Mouse (Mus musculus) monocyte, adult 2 months (primary cell): ENCODE measurements around the gene Plcg1.

ENCODE experiments used
- DNase-seq, 2 experiments: peaks; one replicate each; pipeline ENCODE4 v3.0.0; 2022; ENCODE audit warnings: low spot score in 2 of 2, low read depth in 1 of 2

The Plcg1 gene

GRCm38 (mm10) chr2:160731117-160731838 is at the start of gene Plcg1:
Plcg1 (plus strand) TSS chr2:160731300.
- DNase-seq, result peak; percentile 61 to 83

GRCm38 (mm10) chr2:160700271-160700670 is 30.8 kb upstream of the Plcg1 start:
- DNase-seq, result no peak

- DNase-seq, result no peak
Measured at GRCm38 (mm10) chr2:160701603-160702002, 29.5 kb upstream of the Plcg1 start.

- no peak for DNase-seq
Measured at GRCm38 (mm10) chr2:160702824-160703223, 28.3 kb upstream of the Plcg1 start.

DNA sequence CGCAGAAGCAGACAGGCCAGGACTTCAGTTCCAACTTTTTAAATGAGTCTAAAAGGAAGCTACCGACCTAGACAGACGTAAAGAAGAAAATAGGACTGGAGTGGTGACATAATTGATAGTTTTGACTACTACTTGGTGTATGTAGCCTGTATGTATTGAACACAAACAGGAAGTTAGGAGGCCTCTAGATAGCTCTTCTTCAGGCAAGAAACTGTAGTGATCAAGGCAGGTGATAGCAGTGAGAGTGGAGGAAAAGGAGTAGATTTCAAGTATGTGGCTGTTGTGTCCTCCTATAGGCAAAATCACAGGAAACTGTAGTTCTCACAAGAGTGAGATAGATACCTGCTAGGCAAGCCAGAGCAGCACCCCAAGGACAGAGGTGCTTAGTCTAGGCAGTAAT is 23.4 kb upstream of the Plcg1 start:
- DNase-seq, result no peak

DNA sequence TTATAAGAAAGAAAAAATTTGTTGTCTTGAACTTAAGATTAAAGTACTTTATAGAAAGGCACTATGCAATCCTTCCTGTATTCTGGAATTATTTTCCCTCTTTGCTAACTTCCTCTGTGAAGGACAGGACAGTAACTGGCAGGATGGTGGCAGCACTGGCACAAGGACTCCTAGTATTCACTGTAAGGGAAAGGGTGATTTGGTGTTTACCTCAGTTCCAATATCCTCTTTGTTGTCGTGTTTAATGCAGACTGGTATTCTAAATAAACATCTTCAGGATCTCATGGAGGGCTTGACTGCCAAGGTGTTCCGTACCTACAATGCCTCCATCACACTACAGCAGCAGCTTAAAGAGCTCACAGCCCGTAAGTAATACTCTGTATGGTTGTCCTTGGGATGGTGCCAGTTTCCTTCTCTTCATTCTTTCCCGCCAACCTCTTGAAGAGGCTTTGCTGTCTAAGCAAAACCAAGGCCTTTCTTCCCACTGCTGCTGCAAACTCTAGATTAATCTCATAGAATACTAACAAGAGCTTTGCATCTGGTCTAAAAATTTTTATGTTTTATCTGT is 15.6 kb upstream of the Plcg1 start:
- no peak for DNase-seq

DNA sequence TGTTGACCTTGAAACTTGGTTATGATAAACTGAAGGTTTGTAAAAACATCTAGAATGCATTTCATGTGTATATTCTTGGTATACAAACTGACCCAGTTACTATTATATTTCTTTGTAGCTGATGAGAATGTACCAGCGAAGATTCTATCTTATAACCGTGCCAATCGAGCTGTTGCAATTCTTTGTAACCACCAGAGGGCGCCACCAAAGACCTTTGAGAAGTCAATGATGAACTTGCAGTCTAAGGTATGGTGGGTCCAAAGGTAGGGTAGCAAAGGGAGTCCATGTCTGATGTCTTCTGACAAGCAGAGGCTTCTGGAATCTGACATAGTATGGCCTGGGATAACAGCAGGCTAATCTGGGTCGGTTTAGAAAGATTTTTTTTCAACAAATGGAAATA is 13.8 kb upstream of the Plcg1 start:
- DNase-seq, result no peak

- no peak for DNase-seq
Measured at GRCm38 (mm10) chr2:160718811-160719210, 12.3 kb upstream of the Plcg1 start.

- DNase-seq, result no peak
Measured at GRCm38 (mm10) chr2:160722714-160723113, 8.4 kb upstream of the Plcg1 start.

DNA sequence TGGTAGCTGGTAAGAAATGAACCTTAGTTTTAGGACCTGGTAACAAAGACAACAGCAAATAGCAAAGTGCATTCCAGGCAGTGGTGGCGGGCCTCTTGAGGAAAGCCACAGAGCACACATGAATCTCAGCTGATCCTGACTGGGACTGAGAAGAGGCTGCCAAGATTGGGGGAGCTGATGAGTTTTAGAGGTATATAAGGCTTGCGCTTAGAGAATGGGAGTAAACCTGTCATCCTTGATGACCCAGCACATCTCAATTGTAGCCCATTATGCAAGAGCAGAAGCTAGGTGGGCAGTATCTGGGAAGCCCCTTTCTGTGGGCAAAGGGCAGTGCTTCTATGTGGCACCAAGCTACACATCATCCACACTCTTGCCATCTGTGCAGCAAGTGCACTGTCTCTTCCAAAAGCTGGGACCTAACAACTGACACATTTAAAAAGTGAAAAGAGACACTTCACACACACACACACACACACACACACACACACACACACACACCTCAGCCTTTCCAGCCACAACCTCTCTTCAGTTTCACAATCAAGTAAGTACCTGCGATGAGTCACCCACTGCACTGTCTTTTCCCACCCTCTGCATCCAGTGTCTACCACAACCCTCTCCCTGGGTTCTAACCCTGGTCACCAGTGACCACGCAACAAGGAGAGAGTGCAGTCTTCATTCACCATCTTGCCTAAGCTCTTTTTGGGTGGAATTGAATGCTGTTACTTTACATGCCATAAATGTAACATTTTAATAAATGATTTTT is 7.3 kb upstream of the Plcg1 start:
- DNase-seq, result no peak

- no peak for DNase-seq
Measured at GRCm38 (mm10) chr2:160724536-160724935, 6.6 kb upstream of the Plcg1 start.

DNA sequence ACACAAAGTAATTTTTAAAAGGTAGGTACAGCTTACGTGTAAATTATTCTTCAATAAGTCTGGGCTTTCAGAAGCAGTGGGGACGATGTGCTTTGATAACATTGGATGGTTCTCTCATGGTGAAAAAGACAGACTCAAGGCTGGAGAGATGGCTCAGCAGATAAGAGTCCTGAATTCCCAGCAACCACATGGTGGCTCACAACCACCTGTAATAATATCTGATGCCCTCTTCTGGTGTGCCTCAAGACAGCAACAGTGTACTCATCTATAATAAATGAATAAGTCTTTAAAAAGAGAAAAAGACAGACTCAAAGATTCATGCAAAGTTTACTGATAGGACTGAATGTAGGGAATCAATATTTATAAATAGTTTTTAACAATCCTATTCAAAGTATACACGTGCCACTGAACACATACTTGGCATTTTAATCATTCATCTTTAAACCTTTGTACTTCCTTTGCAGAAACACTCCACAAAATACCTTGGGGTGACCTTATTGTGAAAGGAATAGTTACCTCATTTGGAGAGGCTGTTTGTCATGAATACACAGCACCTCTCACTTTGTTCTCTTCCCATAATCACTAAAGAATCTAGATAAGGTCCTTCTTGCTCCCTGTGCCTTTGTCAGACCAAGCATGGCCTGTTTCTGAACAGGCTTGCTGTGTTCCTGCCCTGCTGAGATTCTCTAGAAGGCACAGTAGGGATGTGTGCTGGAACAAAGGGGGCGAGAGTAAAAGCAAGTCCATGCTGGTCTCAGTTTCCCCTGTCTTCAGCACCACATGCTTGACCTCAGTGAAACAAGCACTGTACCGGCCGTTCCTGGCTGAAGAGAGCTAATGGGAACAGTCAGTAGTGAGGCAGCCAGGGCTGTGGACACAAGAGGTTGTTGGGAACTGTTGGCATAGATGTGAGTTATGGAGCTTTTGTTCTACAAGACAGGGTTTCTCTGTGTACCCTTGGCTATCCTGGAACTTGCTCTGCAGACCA is 4.9 kb upstream of the Plcg1 start:
- no peak for DNase-seq

DNA sequence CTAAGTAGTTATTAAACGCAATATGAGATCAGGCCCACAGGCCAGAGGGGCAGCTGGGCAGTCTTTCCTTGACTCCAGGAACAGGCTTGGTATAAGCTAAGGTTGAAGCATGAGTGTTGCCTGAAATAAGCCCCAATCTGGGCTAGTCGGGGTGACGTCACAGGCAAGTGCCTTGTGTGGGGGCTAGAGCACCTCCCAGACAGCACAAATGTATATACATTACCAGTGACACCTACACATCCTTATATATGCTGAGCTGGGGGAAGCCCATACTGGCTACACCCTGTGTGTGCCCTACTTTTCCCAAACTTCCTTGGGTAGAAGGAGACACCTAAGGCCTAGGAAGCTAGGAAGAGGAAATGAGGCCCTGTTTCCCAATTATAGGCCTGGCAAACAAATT is 2.1 kb upstream of the Plcg1 start:
- DNase-seq, result no peak

DNA sequence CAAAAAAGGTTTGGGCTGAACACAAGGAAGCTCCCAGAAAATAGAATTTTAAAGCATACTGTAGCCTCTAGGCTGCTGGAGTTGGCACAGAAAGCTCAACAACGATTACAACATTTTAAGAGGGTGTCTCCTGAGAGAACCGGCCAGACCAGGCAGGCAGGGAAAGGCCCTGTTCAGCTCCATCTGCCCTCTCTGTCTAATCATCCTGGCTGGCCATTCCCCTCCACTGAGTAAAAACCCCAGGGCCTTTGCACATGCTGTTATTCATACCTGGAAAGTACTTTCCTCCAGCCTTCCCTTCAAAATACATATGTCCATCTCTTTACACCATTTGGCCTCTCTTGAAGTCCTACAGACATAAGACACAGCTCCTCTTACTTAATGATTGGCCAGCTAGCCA is 1.7 kb upstream of the Plcg1 start:
- DNase-seq, result no peak

DNA sequence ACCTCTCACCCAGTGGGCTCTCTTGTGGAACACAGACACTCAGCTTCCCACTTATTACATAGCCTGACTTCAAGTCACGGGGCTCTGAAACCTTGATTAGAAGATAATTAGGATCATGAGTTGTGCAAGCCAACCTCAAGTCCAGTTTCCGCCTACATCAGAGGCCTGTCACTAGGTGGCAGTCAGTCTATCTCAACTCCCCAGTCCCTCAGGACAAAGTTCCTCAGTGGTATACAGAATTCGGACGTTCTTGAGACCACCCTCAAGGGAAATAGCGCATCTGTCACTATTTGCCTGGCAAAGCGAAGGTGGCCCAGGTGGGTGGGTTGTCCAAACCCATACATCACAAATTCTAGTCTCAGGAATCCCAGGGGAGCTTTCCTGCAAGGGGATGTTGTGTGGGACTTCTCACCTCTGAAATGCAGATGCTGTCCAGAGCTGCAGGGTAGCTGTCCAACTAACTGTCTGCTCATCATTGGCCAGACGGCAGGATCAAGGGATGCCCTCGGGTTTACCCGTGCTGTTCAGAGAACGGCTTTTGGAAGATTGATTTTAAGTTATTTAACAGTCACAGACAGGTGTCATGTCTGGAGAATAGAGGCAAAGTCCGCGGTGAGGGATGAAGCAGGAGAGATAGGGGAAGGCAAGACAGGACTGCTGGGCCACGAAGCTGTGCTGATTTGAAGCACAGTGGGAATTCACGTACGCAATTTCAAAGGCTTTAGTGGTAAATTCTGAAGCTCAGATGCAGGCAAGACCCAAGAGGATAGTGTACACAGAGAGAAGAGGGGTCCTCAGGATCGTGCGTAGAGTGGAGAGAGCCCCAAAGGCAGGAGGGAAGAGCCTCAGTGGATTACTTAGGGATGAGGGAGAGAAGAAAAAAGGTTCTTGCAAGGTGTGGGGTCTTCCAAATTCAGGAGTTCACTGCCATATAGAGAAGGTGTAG is 976 bp upstream of the Plcg1 start:
- no peak for DNase-seq

DNA sequence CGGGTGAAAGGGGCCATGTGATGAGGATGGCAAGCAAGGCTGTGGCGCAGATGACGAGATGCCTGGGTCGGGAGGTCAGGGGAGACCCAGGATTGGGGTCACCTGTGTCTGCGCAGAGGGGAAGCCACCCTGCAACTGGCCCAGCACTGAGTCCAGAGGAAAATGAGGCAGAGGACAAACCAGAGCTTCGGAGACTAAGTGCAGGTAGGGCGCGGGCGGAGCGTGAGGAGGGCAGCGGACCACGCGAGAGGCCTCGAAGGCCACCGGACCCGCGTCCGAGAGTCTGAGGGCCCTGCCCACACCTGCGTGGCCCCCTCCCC is 343 bp upstream of the Plcg1 start:
- no peak for DNase-seq

DNA sequence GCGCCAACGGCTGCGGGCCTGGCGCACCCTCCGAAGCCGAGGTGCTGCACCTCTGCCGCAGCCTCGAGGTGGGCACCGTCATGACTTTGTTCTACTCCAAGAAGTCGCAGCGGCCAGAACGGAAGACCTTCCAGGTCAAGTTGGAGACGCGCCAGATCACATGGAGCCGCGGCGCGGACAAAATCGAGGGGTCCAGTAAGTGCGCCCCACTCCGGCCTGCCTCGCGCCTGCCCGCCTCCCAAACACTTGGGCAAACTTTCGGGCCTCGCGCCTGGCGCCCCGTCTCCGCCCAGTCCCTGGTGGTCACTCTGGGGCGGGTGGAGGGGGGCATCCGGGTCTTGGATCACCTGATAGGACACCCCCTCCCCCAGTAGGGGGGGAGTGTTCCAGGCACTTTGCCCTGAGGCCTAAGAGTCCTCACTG is 750 bp downstream of the Plcg1 start:
- DNase-seq, result no peak

DNA sequence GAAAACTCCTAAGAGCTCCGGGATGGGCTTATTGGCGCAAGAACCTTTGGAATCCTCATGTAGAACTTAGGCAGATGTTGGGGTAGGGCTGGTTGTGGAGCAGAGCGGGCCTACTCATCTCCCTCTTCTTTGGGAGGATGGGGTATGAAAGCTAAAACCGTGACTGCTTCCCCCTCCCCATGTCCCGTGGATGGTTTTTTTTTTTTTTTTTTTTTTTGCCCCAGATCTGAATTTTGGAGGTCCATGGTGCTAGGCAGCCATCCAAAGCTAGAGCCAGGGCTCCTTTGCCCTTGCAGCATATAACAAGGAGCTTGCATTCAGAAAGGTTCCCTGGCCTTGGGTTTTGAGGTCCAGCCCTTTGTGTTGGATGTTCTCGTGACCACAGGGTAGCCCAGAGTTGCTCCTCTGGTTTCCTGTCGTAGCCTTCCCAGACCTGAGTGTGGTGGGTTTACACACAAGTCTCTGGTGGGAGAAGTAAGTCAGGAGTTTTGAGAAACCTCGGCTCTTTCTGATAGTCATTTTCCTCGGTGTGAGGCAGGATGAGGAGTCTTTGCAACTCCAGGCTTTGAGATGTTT is 1.4 kb downstream of the Plcg1 start:
- no peak for DNase-seq

GRCm38 (mm10) chr2:160733131-160733531 is 2.0 kb downstream of the Plcg1 start:
- DNase-seq, result no peak

DNA sequence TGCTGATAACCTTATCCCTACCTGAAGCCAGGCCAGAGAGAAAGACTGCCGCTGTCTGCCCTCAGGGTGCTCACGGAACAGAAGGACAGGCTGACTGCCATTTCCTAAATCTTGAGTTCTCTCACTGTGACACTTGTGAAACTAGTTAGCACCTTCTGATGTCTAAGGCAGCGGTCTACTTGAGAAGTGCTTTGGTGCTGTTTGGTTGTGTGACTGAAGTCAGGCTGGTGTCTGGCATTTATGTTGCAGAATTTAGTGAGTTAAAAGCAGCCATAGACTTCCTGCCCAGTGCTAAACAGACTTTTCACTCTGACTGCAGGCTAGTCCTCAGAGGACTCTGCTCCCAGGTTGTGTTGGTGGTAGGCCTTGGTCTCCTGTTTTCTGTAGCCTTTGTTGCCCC is 3.2 kb downstream of the Plcg1 start:
- no peak for DNase-seq
